Mouse (Mus musculus) lung, adult 2 months (tissue): ENCODE data around the gene Cyfip2. TPM values are rescaled to one million over a fixed set of nuclear protein-coding genes. Genes with fewer than 3 reads are reported as not detected.

Experiments used
- DNase-seq: peaks from one replicate; pipeline ENCODE4 v3.0.0; 2022
- H3K4me1 ChIP-seq: fragments of 200-500 bp; 2 replicates; pipeline ENCODE4 v1.6.1; 2011; ENCODE audit warnings: low read length; ENCODE audit not compliant: control insufficient read depth, insufficient read depth
- H3K4me3 ChIP-seq: fragments of 200-500 bp; replicated peaks from 2 replicates; pipeline ENCODE3; 2011; ENCODE audit warnings: low read depth, mild to moderate bottlenecking, control low read depth, low read length; ENCODE audit errors: extremely low read depth
- CTCF ChIP-seq: fragments of 200-500 bp; IDR thresholded peaks from 2 replicates; pipeline ENCODE4 v1.5.1; 2011; ENCODE audit warnings: mild to moderate bottlenecking, low read length, control low read depth; ENCODE audit not compliant: insufficient read depth
- POLR2A ChIP-seq: fragments of 200-500 bp; IDR thresholded peaks from 2 replicates; pipeline ENCODE4 v1.6.1; 2011; ENCODE audit warnings: low read depth, mild to moderate bottlenecking, control low read depth, low read length, borderline replicate concordance; ENCODE audit errors: extremely low read depth
- WGBS: fragments of 180-500 bp; shearing (Covaris S2); methylation state at CpG from one replicate; pipeline ENCODE4 v1.1.7; 2018; 5-methylcytosine and 5-hydroxymethylcytosine counted together
- polyA plus RNA-seq: library from polyadenylated mRNA; depleted of rRNA; stranded (reverse); fragments of >200 nt; gene quantifications from 2 replicates; pipeline ENCODE4 v1.2.3, GENCODE M21; 2012

The Cyfip2 gene
- polyA plus RNA-seq, 1 experiment: 9.3 TPM

GRCm38 (mm10) chr11:46220211-46220610 is 92.4 kb downstream of the Cyfip2 start:
- H3K4me1 ChIP-seq: no peaks in the 10 kb centered on the region
- WGBS: 84% methylated on average over 2 of the region's 2 CpGs

DNA sequence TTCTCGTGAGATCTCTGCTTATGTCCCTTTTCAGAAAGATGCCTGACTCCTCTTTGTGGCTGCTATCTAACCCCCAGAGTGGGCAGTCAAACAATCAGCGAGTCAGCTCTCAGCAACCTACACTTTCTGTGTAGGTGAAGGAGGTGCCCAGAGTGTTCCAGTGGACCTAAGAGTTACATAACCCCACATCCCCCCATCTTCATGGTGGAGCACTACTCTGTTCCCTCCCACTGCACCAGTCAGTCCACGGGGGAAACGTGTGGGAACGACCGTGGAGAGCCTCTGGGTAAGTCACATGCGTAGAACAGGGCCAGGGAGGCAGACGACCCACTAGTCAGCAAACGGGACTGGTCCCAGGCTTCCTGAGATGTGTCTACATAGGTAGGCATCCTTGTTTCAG is 93.3 kb downstream of the Cyfip2 start:
- Histone ChIP-seq H3K4me3 (no peak overlapping the region), H3K4me1 (0 out of 2 replicates have a peak, but pooled peaks cover 2% of the 10 kb centered on the region)
- WGBS: 84% methylated on average over 9 of the region's 9 CpGs
- DNase-seq: no peak
- TF ChIP-seq CTCF (no peak), POLR2A (no peak)

More at GRCm38 (mm10) chr11:46220211-46220610, 92.4 kb downstream of the Cyfip2 start:
- DNase-seq: no peak
- H3K4me3 ChIP-seq: no peak overlapping the region
- TF ChIP-seq CTCF (no peak), POLR2A (no peak)

GRCm38 (mm10) chr11:46218584-46218983 is 94.1 kb downstream of the Cyfip2 start:
- Histone ChIP-seq H3K4me1 (0 out of 2 replicates have a peak, but pooled peaks cover 2% of the 10 kb centered on the region), H3K4me3 (no peak overlapping the region)
- 54% methylated on average over 5 of the region's 5 CpGs for WGBS
- TF ChIP-seq CTCF (no peak), POLR2A (no peak)
- DNase-seq: no peak

DNA sequence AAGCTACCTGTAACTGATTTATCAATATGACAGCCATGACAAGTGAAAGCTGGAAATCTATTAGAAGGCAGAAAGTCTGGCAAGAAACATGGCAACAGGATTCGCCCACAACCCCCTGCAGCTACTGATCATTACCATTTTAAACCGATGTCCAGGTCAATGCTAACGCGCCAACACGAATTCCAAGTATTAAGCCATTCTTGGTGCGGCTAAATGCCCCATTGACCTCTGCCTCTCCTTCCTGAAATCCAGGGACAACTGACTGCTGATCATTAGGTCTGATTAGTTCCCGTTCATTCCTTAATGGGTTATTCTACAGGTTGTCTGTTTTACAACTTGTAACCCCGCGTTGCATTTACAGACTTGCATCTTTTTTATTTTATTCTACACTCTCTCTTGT is 95.0 kb downstream of the Cyfip2 start:
- no peak overlapping the region for H3K4me3 ChIP-seq
- H3K4me1 ChIP-seq: 0 out of 2 replicates have a peak, but pooled peaks cover 2% of the 10 kb centered on the region
- DNase-seq: no peak
- TF ChIP-seq CTCF: no peak
- TF ChIP-seq POLR2A: no peak
- 88% methylated on average over 9 of the region's 9 CpGs for WGBS

- TF ChIP-seq POLR2A (no peak), CTCF (no peak)
- 74% methylated on average over 7 of the region's 7 CpGs for WGBS
- Histone ChIP-seq H3K4me1 (0 out of 2 replicates have a peak, but pooled peaks cover 2% of the 10 kb centered on the region), H3K4me3 (no peak overlapping the region)
- DNase-seq: no peak
Measured at GRCm38 (mm10) chr11:46216669-46217068, 96.0 kb downstream of the Cyfip2 start.

- Histone ChIP-seq H3K4me1 (0 out of 2 replicates have a peak, but pooled peaks cover 2% of the 10 kb centered on the region), H3K4me3 (no peak overlapping the region)
- DNase-seq: peak; percentile 17
- 21% methylated on average over 3 of the region's 3 CpGs for WGBS
- TF ChIP-seq POLR2A (no peak), CTCF (peak; percentile 97)
Measured at GRCm38 (mm10) chr11:46215354-46215753, 97.3 kb downstream of the Cyfip2 start.

GRCm38 (mm10) chr11:46214368-46215230 is 98.1 kb downstream of the Cyfip2 start:
- no peak overlapping the region for H3K4me3 ChIP-seq
- no peak for DNase-seq
- 57% methylated on average over 14 of the region's 14 CpGs for WGBS
- H3K4me1 ChIP-seq: 0 out of 2 replicates have a peak, but pooled peaks cover 2% of the 10 kb centered on the region
- TF ChIP-seq POLR2A (no peak), CTCF (no peak)

DNA sequence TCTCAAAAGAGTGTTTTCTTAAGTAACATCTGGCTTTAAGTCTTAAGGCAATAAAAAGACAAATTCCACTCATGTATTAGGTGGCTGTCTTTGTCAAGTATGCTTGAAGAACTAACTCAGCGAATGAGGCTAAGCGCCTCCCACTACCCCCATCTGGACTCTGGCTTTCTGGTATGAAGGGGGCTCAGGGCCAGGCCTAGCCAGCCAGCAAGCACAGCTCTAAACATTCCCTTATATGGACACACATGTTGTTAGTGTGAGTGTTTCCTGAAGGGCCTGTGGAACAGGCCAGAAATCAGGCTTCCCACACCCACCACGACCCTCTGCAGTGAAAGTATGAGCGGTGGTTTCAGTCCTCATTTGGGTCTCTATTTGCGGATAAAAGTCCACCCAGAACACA is 98.8 kb downstream of the Cyfip2 start:
- 40% methylated on average over 5 of the region's 5 CpGs for WGBS
- no peak for DNase-seq
- H3K4me3 ChIP-seq: no peak overlapping the region
- no peak for TF ChIP-seq POLR2A
- no peak for TF ChIP-seq CTCF
- 0 out of 2 replicates have a peak, but pooled peaks cover 2% of the 10 kb centered on the region for H3K4me1 ChIP-seq

DNA sequence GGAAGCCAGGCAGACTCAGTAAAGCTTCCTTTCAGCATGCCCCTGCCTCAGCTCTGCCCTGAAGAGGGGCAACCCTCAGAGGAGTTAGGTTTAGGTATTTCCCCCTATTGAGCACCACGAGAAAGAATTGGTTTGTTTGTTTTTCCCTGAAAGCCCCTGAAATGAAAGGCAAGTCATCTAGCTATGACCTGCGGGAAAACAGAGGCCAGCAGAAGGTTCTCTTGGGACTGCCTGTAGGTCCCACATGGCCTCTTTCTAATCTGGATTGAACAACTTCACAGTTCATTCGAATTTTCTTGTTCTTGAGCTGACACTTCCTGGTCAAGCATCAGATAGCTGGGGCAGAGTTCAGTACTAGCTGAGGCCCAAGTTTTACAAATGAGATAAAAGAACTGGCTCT is 100.8 kb downstream of the Cyfip2 start:
- WGBS: 40% methylated on average over 3 of the region's 3 CpGs
- TF ChIP-seq POLR2A: no peak
- Histone ChIP-seq H3K4me1 (0 out of 2 replicates have a peak, but pooled peaks cover 2% of the 10 kb centered on the region), H3K4me3 (no peak overlapping the region)
- no peak for DNase-seq

DNA sequence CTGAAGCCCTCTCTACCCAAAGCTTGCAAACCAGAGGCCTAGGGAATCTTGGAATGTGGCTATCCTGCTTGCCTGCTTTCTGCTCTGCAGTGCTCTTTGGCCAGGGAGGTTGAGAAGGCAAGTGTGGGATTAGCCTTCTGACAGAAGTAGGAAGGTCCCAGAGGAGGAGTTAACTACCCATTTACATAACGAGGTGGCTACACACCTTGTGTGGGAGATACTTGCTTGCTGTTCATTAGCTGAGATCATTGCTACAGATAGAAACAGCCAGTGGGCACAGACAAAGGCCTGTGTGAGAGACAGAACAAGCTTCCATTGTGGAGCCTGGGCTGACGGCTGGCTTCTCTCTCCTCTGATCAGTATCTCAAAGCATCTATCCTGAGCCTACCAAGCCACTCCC is 102.8 kb downstream of the Cyfip2 start:
- Histone ChIP-seq H3K4me3 (no peak overlapping the region), H3K4me1 (no peaks in the 10 kb centered on the region)
- no peak for TF ChIP-seq CTCF
- TF ChIP-seq POLR2A: no peak
- DNase-seq: no peak
- 82% methylated on average over 2 of the region's 2 CpGs for WGBS
